Mouse (Mus musculus) brain, adult 2 months (tissue): ENCODE results near the gene Exoc2.

Experiments
- DNase-seq: peaks from one replicate; pipeline ENCODE4 v3.0.0; 2011; ENCODE audit warnings: low read depth, low spot score

Exoc2 gene

DNA sequence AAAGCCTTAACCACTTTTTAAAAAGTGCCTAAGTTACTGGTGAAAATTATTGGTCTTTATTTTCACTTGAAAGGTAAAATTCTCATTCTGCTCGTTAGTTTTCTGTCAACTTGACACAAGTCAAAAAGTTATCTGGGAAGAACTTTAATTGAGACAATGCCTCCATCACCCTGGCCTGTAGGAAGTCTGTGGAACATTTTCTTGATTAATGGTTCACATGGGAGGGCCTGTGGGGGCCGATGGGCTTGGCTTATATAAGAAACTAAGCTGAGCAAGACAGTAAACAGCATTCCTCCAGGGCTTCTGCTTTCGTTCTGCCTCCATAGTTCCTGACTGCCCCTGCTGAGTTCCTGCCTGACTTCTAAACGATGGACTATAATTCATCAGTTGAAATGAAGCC is 81.6 kb downstream of the Exoc2 start:
- no peak for DNase-seq

DNA sequence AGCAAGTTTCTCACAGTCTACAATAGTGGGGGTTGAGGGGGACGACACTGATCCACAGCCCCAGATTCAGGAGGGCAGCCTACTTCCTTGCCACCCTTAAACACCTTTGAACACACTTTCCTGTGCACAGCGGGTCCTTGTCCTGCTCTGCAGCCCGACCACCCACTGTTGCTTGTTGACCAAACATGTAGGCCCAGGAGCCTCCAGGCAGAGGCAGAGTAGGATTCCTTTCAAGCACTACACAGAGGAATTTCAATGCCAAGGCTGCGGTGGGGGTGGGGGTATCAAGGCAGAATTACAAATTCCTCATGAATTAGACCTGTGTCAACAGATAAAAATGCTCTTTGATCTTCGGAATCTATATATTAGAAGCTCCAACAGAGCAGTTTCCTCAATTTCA is 82.7 kb downstream of the Exoc2 start:
- no peak for DNase-seq

DNA sequence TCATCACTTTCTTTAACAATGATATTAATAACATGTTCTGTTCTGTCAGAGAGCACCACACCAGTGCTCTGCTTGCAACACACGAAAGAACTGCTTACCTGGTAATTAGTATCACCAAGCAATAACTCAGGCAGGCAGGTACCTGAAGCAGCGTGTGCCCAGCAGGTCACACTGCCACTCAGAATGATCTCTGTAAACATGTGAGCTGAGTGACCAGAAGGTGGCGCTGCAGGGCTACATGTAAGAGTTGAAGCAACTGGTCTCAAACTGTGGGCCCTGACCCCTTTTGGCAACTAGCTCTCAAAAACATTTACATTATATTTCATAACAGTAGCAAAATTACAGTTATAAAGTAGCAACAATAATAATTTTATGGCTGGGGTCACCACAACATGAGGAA is 85.4 kb downstream of the Exoc2 start:
- DNase-seq = peak; percentile 83

- DNase-seq = no peak
These were observed 93.6 kb downstream of the Exoc2 start for GRCm38 (mm10) chr13:30880310-30880709.

DNA sequence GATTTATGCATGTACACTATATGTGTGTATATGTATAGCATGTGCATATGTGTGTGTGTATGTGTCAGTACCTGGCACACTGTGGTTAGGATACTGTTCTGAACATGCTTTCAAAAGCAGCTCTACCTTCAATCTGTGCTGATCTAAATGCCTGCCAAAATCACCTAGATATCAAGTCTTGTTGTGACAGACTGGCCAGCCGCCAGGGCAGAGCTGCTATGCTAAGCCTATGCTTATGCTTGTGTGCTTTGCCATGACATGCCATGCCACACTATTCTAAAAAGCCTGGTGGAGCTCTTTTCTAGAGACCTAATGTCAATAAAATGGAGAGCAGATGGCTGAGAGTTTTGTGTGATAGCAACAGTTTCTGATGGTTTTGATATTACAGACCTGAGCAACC is 94.0 kb downstream of the Exoc2 start:
- DNase-seq = peak; percentile 53

DNA sequence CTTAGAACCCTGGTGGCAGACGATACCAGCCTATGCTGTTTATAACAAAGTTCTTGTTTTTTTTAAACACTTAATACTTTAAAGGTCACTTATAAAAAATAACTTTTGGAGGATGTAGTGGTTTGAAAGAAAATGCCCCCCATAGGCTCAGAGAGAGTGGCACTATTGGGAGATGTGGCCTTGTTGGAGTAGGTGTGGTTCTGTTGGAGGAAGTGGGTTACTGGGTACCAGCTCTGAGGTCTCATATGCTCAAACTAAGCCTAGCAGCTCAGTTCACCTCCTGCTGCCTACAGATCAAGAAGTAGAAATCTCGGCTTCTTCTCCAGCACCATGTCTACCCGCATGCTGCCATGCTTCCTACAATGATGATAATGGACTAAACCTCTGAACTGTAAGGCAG is 98.1 kb downstream of the Exoc2 start:
- DNase-seq = no peak

DNA sequence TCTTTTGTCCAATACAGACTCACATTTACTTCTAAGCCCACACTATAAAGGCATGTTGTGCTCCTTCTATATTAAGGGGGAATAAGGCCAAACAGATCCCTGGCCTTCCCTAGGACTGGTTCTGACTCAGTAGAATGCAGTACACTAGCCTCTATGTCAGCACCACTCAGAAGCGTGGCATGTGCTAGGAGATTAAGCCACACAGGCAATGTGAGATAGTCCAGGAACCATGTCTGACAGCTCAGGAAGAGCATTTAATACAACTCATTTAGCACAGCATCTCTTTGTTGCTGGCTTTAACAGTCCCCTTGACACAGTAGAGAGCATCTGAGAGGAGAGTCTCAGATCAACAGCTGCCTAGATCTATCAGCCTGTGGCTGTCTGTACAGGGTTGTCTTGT is 100.4 kb downstream of the Exoc2 start:
- DNase-seq = no peak

DNA sequence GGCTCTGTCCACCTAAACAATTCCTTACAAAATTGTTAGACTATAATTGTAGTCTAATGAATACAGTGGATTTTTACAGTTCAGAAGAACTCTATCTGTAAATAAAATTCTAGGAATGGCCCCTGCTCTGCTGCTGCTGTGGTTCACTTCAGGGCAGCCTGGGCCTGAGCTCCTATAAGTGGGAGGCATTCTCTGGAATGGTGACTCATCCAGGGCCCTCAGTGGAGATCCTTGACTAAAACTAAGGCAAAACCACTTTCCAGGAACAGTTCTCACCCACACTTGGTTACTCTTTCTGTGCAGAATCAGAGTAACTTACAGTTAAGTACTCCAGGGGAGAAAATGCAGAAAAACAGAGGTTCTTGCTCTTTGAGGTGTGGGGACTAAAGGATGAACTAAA is 108.4 kb downstream of the Exoc2 start:
- peak; percentile 86 for DNase-seq

GRCm38 (mm10) chr13:30864042-30864441 is 109.9 kb downstream of the Exoc2 start:
- DNase-seq = peak; percentile 31

- DNase-seq = peak; percentile 54
These were observed 115.5 kb downstream of the Exoc2 start for GRCm38 (mm10) chr13:30858421-30858820.

- DNase-seq = no peak
These were observed 123.2 kb downstream of the Exoc2 start for GRCm38 (mm10) chr13:30850736-30851135.

GRCm38 (mm10) chr13:30848001-30848400 is 125.9 kb downstream of the Exoc2 start:
- DNase-seq = no peak

GRCm38 (mm10) chr13:30846506-30846905 is 127.4 kb downstream of the Exoc2 start:
- no peak for DNase-seq

DNA sequence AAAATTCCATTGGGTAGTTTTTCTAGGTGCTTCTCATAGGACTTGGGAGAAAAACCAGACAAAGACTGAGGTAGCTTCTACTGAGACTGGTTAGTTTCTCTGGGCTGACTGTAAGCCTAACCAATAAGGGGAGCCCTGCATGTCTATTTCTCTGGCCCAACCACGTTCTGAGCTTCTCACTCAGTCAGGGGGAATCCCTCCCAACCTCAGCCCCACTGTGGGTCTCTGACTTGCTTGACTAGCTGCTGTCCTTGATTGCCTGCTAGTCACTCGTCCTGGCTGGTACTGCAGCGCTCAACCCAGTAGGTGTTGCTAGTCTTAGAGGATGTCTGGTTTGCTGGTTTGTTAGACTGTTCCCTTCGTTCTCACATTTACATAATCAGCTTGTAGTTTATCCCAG is 130.8 kb downstream of the Exoc2 start:
- DNase-seq = no peak

DNA sequence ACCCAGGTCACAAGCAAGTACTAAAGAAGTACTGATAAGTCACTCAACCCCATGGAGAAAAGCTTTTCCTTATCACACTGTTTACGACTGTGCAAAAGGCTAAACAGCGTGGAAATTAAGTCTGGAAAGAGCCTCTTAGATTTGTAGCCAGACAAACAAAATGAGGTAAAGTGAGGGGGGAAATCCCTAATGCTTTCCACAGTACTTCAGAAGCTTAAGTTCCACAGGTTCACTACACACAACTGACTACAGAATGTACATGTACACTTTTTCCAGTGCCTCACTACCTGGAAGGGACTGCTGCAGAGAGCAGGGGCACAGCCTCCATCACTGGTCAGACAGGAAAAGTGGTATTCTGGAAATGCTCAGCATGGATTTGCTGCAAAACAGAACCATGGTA is 132.1 kb downstream of the Exoc2 start:
- no peak for DNase-seq

- DNase-seq = no peak
These were observed 132.6 kb downstream of the Exoc2 start for GRCm38 (mm10) chr13:30841306-30841705.

- no peak for DNase-seq
These were observed 133.2 kb downstream of the Exoc2 start for GRCm38 (mm10) chr13:30840700-30841099.

GRCm38 (mm10) chr13:30836342-30836741 is 137.6 kb downstream of the Exoc2 start:
- DNase-seq = no peak

- DNase-seq = no peak
These were observed 139.0 kb downstream of the Exoc2 start for GRCm38 (mm10) chr13:30834859-30835258.

- DNase-seq = no peak
These were observed 139.5 kb downstream of the Exoc2 start for GRCm38 (mm10) chr13:30834349-30834748.

DNA sequence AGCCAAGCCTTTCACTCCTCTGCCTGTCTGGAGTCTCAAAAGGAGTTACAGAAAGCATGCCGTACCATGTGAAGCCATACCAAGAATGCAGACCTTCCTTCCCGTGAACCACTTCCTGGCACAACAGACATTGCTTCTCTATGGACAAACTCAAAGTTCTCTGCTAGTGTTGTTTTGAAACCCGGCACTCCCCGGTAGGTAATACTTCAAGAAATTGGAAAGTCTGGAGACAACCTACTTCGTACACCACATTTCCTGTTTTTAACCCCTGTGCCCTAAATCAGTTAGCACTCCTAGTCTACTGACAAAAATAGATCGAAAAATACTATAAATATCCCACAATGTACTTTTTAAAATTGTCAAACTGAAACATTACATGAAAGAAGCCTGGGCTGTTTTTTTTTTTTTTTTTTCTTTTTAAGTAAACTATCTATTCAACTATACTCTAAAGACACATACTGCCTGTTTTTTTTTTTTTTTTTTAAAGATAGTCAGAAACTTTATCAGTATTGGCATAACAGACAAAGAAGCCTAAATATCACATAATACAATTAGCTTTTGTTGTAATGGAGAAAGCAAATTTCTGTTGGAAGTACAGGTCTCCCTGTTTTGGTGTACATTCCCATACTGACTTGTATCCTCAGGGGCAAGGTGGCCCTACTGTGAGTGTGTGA is 140.3 kb downstream of the Exoc2 start:
- no peak for DNase-seq

DNA sequence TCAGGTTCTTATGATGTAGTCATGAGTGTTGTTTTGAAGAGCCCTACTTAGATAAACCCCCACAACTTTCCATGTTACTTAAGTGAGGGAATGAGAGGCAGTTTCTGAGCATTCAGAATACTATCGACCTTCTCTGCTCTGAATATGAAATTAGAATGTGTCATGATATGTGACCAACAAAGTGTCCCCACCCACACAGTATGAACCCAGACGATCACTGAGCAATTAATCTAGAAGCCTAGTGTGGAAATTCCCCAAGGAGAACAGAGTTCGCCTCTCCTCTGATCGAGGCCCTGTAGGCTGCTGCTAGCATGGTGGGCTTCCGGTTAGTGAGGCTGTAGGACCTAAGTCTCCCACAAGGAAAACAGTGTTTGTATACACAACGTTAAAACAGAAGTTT is 142.5 kb downstream of the Exoc2 start:
- DNase-seq = no peak

DNA sequence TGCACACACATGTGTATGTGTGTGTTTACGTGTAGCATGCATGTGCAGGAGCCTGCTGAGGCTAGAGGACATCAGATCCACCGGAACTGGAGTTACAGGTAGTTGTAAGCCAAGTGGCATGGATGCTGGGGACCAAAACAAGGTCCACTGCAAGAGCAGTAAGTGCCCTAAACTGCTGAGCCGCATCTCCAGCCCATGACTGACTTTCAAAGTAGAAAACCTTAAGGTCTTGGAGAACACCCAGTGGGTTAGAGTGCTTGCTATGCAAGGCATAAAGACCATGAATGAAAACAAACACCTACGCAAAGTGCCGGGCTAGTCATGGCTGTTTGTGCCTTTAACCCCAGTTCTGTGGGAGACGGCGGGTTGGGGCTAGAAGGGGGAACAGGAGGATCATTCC is 147.4 kb downstream of the Exoc2 start:
- DNase-seq = no peak

DNA sequence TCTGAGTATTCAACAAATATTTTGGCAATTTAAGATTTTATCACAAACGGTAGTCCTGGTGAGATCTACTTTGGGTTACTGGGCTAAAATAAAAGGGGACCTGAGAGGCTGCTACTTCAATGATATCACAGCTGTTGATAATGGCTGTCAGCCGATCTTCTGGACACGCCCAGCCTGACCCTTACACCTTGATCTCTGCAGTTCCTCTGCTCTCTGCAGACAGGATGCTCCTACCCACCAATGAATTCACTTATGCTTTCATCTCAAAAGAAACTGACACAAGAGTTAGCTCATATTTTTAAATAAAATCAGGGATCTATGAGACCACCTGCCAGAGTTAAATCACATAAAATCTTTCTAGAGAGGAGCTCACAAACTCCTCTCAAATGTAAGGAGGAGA is 149.0 kb downstream of the Exoc2 start:
- no peak for DNase-seq
